Mouse (Mus musculus) 3T3-L1 (cell line): ENCODE results near the gene Nucks1.
A peak's percentile ranks its signal among the peaks of the same experiment; 100 is the strongest.
"Not testable (repeated sequence)": the region's sequence is repeated elsewhere in the genome, so short reads cannot be mapped to it uniquely, and the experiment has no call there.

Experiments
- DNase-seq: peaks from one replicate; pipeline ENCODE4 v3.0.0-alpha.2; 2015; ENCODE audit warnings: low read depth, low spot score

Gene Nucks1

GRCm38 (mm10) chr1:131910001-131910648 is at the start of gene Nucks1:
Gene Nucks1, plus strand, starts transcription at chr1:131910534.
- DNase-seq, result peak; percentile 99

GRCm38 (mm10) chr1:131861811-131862210 is 48.5 kb upstream of the Nucks1 start:
- DNase-seq, result no peak

GRCm38 (mm10) chr1:131865596-131865995 is 44.7 kb upstream of the Nucks1 start:
- no peak for DNase-seq

- DNase-seq, result no peak
These were observed 43.9 kb upstream of the Nucks1 start for GRCm38 (mm10) chr1:131866304-131866999.

GRCm38 (mm10) chr1:131867093-131867945 is 43.0 kb upstream of the Nucks1 start, which contains the start of gene Rab29:
Gene Rab29, plus strand, starts transcription at chr1:131867224.
- DNase-seq, result peak; percentile 97

GRCm38 (mm10) chr1:131867946-131868290 is 42.4 kb upstream of the Nucks1 start:
- DNase-seq, result peak; percentile 11

DNA sequence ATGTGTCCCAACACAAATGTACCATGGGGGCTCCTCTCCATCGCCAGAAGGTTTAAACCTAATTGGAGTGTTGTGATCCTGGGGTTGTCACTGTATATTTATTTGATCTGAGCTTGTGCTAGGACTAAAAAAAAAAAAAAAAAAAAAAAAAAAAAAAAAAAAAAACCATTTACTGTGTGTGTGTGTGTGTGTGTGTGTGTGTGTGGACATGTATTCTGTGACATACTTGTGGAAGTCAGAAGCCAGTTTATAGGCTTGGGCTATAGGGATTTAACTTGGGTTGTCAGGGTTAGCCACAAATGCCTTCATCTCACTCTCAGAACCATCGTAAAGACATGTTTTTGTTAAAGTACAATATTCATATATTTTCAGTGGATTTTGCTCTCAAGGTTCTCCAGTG is 40.8 kb upstream of the Nucks1 start:
- DNase-seq, result no peak

GRCm38 (mm10) chr1:131872856-131873255 is 37.5 kb upstream of the Nucks1 start:
- DNase-seq, result peak; percentile 62

- DNase-seq, result no peak
These were observed 30.5 kb upstream of the Nucks1 start for GRCm38 (mm10) chr1:131879816-131880215.

GRCm38 (mm10) chr1:131882787-131883186 is 27.5 kb upstream of the Nucks1 start:
- DNase-seq, result peak; percentile 47

GRCm38 (mm10) chr1:131886173-131886572 is 24.2 kb upstream of the Nucks1 start:
- DNase-seq, result no peak

- DNase-seq, result no peak
These were observed 23.7 kb upstream of the Nucks1 start for GRCm38 (mm10) chr1:131886641-131887040.

GRCm38 (mm10) chr1:131890043-131890658 is 20.2 kb upstream of the Nucks1 start:
- no peak for DNase-seq

- no peak for DNase-seq
These were observed 18.9 kb upstream of the Nucks1 start for GRCm38 (mm10) chr1:131891436-131891835.

DNA sequence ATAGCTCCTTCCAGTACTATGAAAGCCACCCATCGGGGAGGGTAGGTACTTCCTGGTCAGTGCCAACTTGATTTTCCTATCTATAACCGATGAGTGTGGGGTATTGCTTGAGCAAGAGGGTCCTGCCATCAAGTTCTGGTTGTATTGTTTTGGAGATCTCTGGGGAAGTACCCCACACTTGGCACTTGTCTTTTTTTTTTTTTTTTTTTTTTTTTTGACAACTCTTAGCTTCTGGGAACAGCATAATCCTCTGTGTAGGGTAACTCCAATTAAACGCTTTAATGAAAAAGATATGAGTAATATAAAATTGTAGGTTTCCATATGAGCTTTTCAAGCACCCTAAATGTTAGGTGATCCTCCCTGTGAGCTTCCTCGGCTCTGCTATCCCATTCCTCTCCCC is 7.7 kb upstream of the Nucks1 start:
- no peak for DNase-seq

GRCm38 (mm10) chr1:131903251-131903650 is 7.1 kb upstream of the Nucks1 start:
- DNase-seq, result no peak

GRCm38 (mm10) chr1:131905497-131905896 is 4.8 kb upstream of the Nucks1 start:
- peak; percentile 62 for DNase-seq

GRCm38 (mm10) chr1:131908456-131908855 is 1.9 kb upstream of the Nucks1 start:
- no peak for DNase-seq

GRCm38 (mm10) chr1:131909236-131909635 is 1.1 kb upstream of the Nucks1 start:
- not testable (repeated sequence) for DNase-seq

GRCm38 (mm10) chr1:131910674-131911558 is 582 bp downstream of the Nucks1 start:
- DNase-seq, result peak; percentile 86

GRCm38 (mm10) chr1:131917634-131918033 is 7.3 kb downstream of the Nucks1 start:
- no peak for DNase-seq
